Mouse (Mus musculus): Measurements from ENCODE around the gene Usf1. TPM values are rescaled to one million over a fixed set of nuclear protein-coding genes. Genes with fewer than 3 reads are reported as not detected.
A peak's percentile ranks its signal among the peaks of the same experiment; 100 is the strongest.

Gene Usf1
- total and polyA plus RNA-seq, 3 experiments = 50.9 to 85.0 (median 68.8) TPM

- peak; percentile 46 for DNase-seq
Measured at GRCm38 (mm10) chr1:171452923-171453322, 41.8 kb downstream of the Usf1 start.

- no peak for DNase-seq
Measured at GRCm38 (mm10) chr1:171454926-171455325, 43.8 kb downstream of the Usf1 start.

- no peak for DNase-seq
Measured at GRCm38 (mm10) chr1:171457568-171457967, 46.5 kb downstream of the Usf1 start.

GRCm38 (mm10) chr1:171459791-171460190 is 48.7 kb downstream of the Usf1 start:
- DNase-seq = no peak

- DNase-seq = no peak
Measured at GRCm38 (mm10) chr1:171460551-171461503, 49.7 kb downstream of the Usf1 start.

GRCm38 (mm10) chr1:171463133-171463532 is 52.0 kb downstream of the Usf1 start:
- DNase-seq = no peak

GRCm38 (mm10) chr1:171465749-171466412 is 54.8 kb downstream of the Usf1 start:
- no peak for DNase-seq

GRCm38 (mm10) chr1:171466565-171466964 is 55.5 kb downstream of the Usf1 start:
- DNase-seq = no peak

Other genes starting within 250 kb of the Usf1 start
- 10 to 100 TPM; 42.6 to 54.7 TPM for gene Pcp4l1, start 215.0 kb upstream of the Usf1 start, total RNA-seq (2021)
- 68.9 and 73.5 TPM in 2 replicates for gene Pcp4l1, start 215.0 kb upstream of the Usf1 start, polyA plus RNA-seq (2012; rRNA removed)
- gene Nr1i3, start 197.3 kb upstream of the Usf1 start, total RNA-seq (2021) = under 1 TPM in 1 of 2 experiments, not detected in 1; 0.40 TPM
- not detected in 2 replicates for gene Nr1i3, start 197.3 kb upstream of the Usf1 start, polyA plus RNA-seq (2012; rRNA removed)
- 10 to 100 TPM; 34.4 to 63.1 TPM for gene Tomm40l, start 188.8 kb upstream of the Usf1 start, total RNA-seq (2021)
- gene Tomm40l, start 188.8 kb upstream of the Usf1 start, polyA plus RNA-seq (2012; rRNA removed) = 37.2 and 45.3 TPM in 2 replicates
- 10 to 100 TPM in 1 of 2 experiments, 1 to 10 TPM in 1; 4.5 to 48.6 TPM for gene Apoa2, start 186.3 kb upstream of the Usf1 start, total RNA-seq (2021)
- 7.8 TPM in 1 of 2 replicates, not detected in the other for gene Apoa2, start 186.3 kb upstream of the Usf1 start, polyA plus RNA-seq (2012; rRNA removed)
- gene Fcer1g, start 176.9 kb upstream of the Usf1 start, total RNA-seq (2021) = 10 to 100 TPM; 22.9 to 31.2 TPM
- 56.0 and 66.2 TPM in 2 replicates for gene Fcer1g, start 176.9 kb upstream of the Usf1 start, polyA plus RNA-seq (2012; rRNA removed)
- 1 to 10 TPM; 1.1 to 1.3 TPM for gene Adamts4, start 160.9 kb upstream of the Usf1 start, total RNA-seq (2021)
- gene Adamts4, start 160.9 kb upstream of the Usf1 start, polyA plus RNA-seq (2012; rRNA removed) = 1.7 and 2.8 TPM in 2 replicates
- 100 to 1,000 TPM; 558 to 829 TPM for gene Ndufs2, start 159.9 kb upstream of the Usf1 start, total RNA-seq (2021)
- gene Ndufs2, start 159.9 kb upstream of the Usf1 start, polyA plus RNA-seq (2012; rRNA removed) = 210 and 224 TPM in 2 replicates
- 10 to 100 TPM; 30.3 to 33.4 TPM for gene B4galt3, start 141.0 kb upstream of the Usf1 start, total RNA-seq (2021)
- gene B4galt3, start 141.0 kb upstream of the Usf1 start, polyA plus RNA-seq (2012; rRNA removed) = 53.0 and 56.7 TPM in 2 replicates
- gene Ppox, start 130.1 kb upstream of the Usf1 start, total RNA-seq (2021) = 10 to 100 TPM; 28.6 to 32.2 TPM
- 44.2 and 55.0 TPM in 2 replicates for gene Ppox, start 130.1 kb upstream of the Usf1 start, polyA plus RNA-seq (2012; rRNA removed)
- gene Usp21, start 123.3 kb upstream of the Usf1 start, total RNA-seq (2021) = 10 to 100 TPM; 37.5 to 44.9 TPM
- gene Usp21, start 123.3 kb upstream of the Usf1 start, polyA plus RNA-seq (2012; rRNA removed) = 61.3 and 61.5 TPM in 2 replicates
- gene Ufc1, start 116.3 kb upstream of the Usf1 start, total RNA-seq (2021) = 100 to 1,000 TPM; 121 to 170 TPM
- 19.9 and 20.1 TPM in 2 replicates for gene Ufc1, start 116.3 kb upstream of the Usf1 start, polyA plus RNA-seq (2012; rRNA removed)
- 10 to 100 TPM; 31.7 to 33.5 TPM for gene Dedd, start 82.2 kb upstream of the Usf1 start, total RNA-seq (2021)
- 19.9 and 20.0 TPM in 2 replicates for gene Dedd, start 82.2 kb upstream of the Usf1 start, polyA plus RNA-seq (2012; rRNA removed)
- gene Nit1, start 65.7 kb upstream of the Usf1 start, total RNA-seq (2021) = 10 to 100 TPM; 82.6 to 92.9 TPM
- gene Nit1, start 65.7 kb upstream of the Usf1 start, polyA plus RNA-seq (2012; rRNA removed) = 70.1 and 74.7 TPM in 2 replicates
- 100 to 1,000 TPM; 154 TPM for gene Pfdn2, start 65.6 kb upstream of the Usf1 start, total RNA-seq (2021)
- 3.5 and 4.0 TPM in 2 replicates for gene Pfdn2, start 65.6 kb upstream of the Usf1 start, polyA plus RNA-seq (2012; rRNA removed)
- 1 to 10 TPM; 1.1 to 3.8 TPM for gene Klhdc9, start 50.5 kb upstream of the Usf1 start, total RNA-seq (2021)
- 3.3 and 4.3 TPM in 2 replicates for gene Klhdc9, start 50.5 kb upstream of the Usf1 start, polyA plus RNA-seq (2012; rRNA removed)
- gene Nectin4, start 41.2 kb upstream of the Usf1 start, total RNA-seq (2021) = under 1 TPM; 0.09 to 0.14 TPM
- 0.20 and 0.21 TPM in 2 replicates for gene Nectin4, start 41.2 kb upstream of the Usf1 start, polyA plus RNA-seq (2012; rRNA removed)
- 1 to 10 TPM; 2.7 to 4.1 TPM for gene Arhgap30, start 22.4 kb upstream of the Usf1 start, total RNA-seq (2021)
- gene Arhgap30, start 22.4 kb upstream of the Usf1 start, polyA plus RNA-seq (2012; rRNA removed) = 2.3 and 2.6 TPM in 2 replicates
- 1 to 10 TPM; 3.0 to 5.0 TPM for gene Tstd1, start 7.6 kb downstream of the Usf1 start, total RNA-seq (2021)
- gene Tstd1, start 7.6 kb downstream of the Usf1 start, polyA plus RNA-seq (2012; rRNA removed) = 0.49 and 0.99 TPM in 2 replicates
- gene F11r, start 26.2 kb downstream of the Usf1 start, total RNA-seq (2021) = 10 to 100 TPM; 29.7 to 45.8 TPM
- 23.5 and 25.1 TPM in 2 replicates for gene F11r, start 26.2 kb downstream of the Usf1 start, polyA plus RNA-seq (2012; rRNA removed)
- gene Alyref2, start 92.2 kb downstream of the Usf1 start, total RNA-seq (2021) = 1 to 10 TPM; 3.6 to 8.3 TPM
- gene Alyref2, start 92.2 kb downstream of the Usf1 start, polyA plus RNA-seq (2012; rRNA removed) = 2.5 and 4.1 TPM in 2 replicates
- gene Itln1, start 124.0 kb downstream of the Usf1 start, total RNA-seq (2021) = not detected
- gene Itln1, start 124.0 kb downstream of the Usf1 start, polyA plus RNA-seq (2012; rRNA removed) = not detected in 2 replicates
- gene Cd244a, start 147.9 kb downstream of the Usf1 start, total RNA-seq (2021) = 1 to 10 TPM in 1 of 2 experiments, under 1 TPM in 1; 0.84 to 1.2 TPM
- 0.12 and 0.15 TPM in 2 replicates for gene Cd244a, start 147.9 kb downstream of the Usf1 start, polyA plus RNA-seq (2012; rRNA removed)
- gene Ly9, start 196.1 kb downstream of the Usf1 start, total RNA-seq (2021) = 1 to 10 TPM in 1 of 2 experiments, under 1 TPM in 1; 0.97 to 1.0 TPM
- gene Ly9, start 196.1 kb downstream of the Usf1 start, polyA plus RNA-seq (2012; rRNA removed) = 0.20 and 0.29 TPM in 2 replicates
- gene Slamf7, start 241.7 kb downstream of the Usf1 start, total RNA-seq (2021) = 1 to 10 TPM in 1 of 2 experiments, under 1 TPM in 1; 0.86 to 1.3 TPM
- gene Slamf7, start 241.7 kb downstream of the Usf1 start, polyA plus RNA-seq (2012; rRNA removed) = 0.07 and 0.13 TPM in 2 replicates

Measured in adrenal gland, adult 2 months (tissue).